Mouse (Mus musculus): Measurements from ENCODE around the gene Vmn1r38. TPM values are rescaled to one million over a fixed set of nuclear protein-coding genes. Genes with fewer than 3 reads are reported as not detected.
"Not testable (repeated sequence)": the region's sequence is repeated elsewhere in the genome, so short reads cannot be mapped to it uniquely, and the experiment has no call there.

The Vmn1r38 gene
- not detected in 2 replicates for polyA plus RNA-seq (2016; fragmentation: Nextera tagmentation; extraction: Ambion mirVana)

DNA sequence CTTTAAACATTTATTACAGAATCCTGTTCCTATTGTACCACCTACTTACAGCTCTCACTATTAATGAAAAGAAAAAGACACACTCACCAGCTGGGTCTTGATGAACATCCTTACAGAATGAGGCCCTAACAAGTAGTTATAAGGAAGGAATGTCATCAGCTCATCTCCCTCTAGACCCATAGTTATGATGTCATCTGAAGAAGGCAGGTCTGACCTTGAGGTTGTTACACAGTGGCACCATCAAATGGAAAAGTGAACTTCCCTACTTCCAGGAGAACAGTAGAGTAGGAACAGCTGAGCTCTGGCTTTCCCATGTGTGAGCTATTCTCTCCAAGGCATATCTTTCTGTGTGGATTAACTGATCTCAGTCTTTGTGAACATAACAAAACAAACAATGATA is at the start of gene Vmn1r38:
Gene Vmn1r38, minus strand, starts transcription at position 101 of the 400 bp plus-strand sequence.
- H3K9ac ChIP-seq; H3K27ac ChIP-seq; H3K9me3 ChIP-seq; ATAC-seq (ENCODE audit: low FRiP score); H3K4me1 ChIP-seq; H3K4me3 ChIP-seq (replicated peaks); H3K27me3 ChIP-seq; H3K4me2 ChIP-seq; H3K36me3 ChIP-seq (replicated peaks): not testable (repeated sequence)

DNA sequence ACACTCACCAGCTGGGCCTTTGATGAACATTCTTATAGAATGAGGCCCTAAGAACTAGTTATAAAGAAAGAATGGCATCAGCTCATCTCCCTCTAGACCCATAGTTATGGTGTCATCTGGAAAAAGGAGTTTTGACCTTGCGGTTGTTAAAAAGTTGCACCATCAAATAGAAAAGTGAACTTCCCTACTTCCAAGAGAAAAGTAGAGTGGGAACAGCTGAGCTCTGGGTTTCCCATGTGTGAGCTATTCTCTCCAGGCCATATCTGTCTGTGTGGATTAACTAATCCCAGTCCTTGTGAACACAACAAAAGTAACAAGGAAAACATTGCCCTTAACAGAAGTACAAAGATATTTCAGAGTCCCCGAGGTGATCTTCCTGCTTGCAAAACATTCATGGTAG is 28.1 kb upstream of the Vmn1r38 start, which contains the start of gene Vmn1r39:
Gene Vmn1r39, minus strand, starts transcription at position 101 of the 400 bp plus-strand sequence.
- H3K4me1 ChIP-seq = no peaks in the 10 kb centered on the region
- no peak within 1 kb of the TSS for H3K27ac ChIP-seq
- H3K4me3 ChIP-seq (replicated peaks) = no peak within 1 kb of the TSS
- H3K27me3 ChIP-seq = no peaks in the 10 kb centered on the region
- H3K36me3 ChIP-seq (replicated peaks) = no peaks in the 10 kb centered on the region
- no peak within 1 kb of the TSS for H3K9ac ChIP-seq
- no peak within 1 kb of the TSS for H3K4me2 ChIP-seq
- H3K9me3 ChIP-seq = no peaks in the 10 kb centered on the region
- 93% methylated on average over 2 of the region's 2 CpGs for WGBS
- ATAC-seq (ENCODE audit: low FRiP score) = no peak

DNA sequence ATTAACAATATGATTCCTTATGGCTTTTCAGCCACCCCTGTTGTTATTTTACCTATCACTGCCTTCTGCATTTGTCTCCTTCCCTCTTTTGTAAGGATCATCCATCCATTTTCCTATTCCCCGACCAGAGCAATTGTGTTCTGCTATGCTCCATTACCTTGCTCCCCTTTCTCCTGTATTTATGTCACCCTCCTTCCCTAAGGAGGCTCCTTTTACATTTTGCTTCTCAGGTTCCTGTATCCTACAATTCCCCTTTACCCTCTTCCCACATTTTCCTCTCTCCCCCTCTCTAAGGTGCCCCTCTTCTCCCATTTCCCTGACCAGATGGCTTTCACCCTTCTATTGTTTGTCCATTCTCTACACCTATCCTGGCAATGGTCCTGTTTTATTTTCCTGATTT is 23.9 kb upstream of the Vmn1r38 start:
- no peak overlapping the region for H3K4me3 ChIP-seq (replicated peaks)
- 56% methylated on average over 1 of the region's 1 CpGs for WGBS
- no peak for ATAC-seq (ENCODE audit: low FRiP score)

DNA sequence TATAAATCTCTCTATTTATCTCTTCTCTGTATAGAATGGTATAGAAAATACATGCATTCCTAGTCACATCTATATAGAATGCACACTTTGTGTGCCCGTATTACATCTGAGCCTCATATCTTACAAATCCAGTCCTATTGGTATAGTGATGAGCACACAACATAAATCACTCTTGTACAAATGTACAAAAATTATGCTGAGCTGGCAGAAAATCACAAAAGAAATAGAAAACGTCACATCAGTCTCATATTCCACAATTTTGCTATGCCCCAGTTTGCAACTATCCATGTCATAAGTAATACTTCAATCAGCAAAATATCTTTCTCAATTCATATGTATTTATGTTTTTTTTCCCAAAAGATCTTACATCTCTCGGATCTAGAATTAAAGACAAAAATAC is 23.3 kb upstream of the Vmn1r38 start:
- H3K36me3 ChIP-seq (replicated peaks) = no peaks in the 10 kb centered on the region
- H3K4me1 ChIP-seq = no peaks in the 10 kb centered on the region
- ATAC-seq (ENCODE audit: low FRiP score) = no peak
- no peak overlapping the region for H3K4me2 ChIP-seq
- no peak overlapping the region for H3K9ac ChIP-seq
- 85% methylated on average over 3 of the region's 3 CpGs for WGBS
- H3K9me3 ChIP-seq = no peaks in the 10 kb centered on the region
- no peak overlapping the region for H3K4me3 ChIP-seq (replicated peaks)
- H3K27me3 ChIP-seq = no peaks in the 10 kb centered on the region
- no peak overlapping the region for H3K27ac ChIP-seq

More for the DNA sequence above, 23.9 kb upstream of the Vmn1r38 start:
- Histone ChIP-seq H3K36me3 (replicated peaks) (no peaks in the 10 kb centered on the region), H3K4me1 (no peaks in the 10 kb centered on the region), H3K4me2 (no peak overlapping the region), H3K27me3 (no peaks in the 10 kb centered on the region), H3K27ac (no peak overlapping the region), H3K9me3 (no peaks in the 10 kb centered on the region), H3K9ac (no peak overlapping the region)

DNA sequence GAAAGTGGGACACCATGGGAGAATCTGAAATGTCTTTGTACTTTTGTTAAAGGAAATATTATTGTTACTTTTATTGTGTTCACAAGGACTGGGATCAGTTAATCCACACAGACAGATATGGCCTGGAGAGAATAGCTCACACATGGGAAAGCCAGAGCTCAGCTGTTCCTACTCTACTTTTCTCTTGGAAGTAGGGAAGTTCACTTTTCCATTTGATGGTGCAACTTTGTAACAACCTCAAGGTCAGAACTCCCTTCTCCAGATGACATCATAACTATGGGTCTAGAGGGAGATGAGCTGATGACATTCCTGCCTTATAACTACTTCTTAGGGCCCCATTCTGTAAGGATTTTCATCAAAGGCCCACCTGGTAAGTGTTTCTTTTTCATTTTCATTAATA is 53.3 kb downstream of the Vmn1r38 start, which contains the start of gene Vmn1r37:
Gene Vmn1r37, plus strand, starts transcription at position 301 of the 400 bp plus-strand sequence.
- not testable (repeated sequence) for H3K9ac ChIP-seq; H3K4me3 ChIP-seq (replicated peaks); H3K4me1 ChIP-seq; ATAC-seq (ENCODE audit: low FRiP score); H3K4me2 ChIP-seq; H3K27ac ChIP-seq; H3K27me3 ChIP-seq; H3K9me3 ChIP-seq; H3K36me3 ChIP-seq (replicated peaks)

Other genes with a start within 250 kb of the Vmn1r38 start
- 108 and 114 TPM in 2 replicates for gene Mad2l1, start 247.2 kb downstream of the Vmn1r38 start, polyA plus RNA-seq (2016; fragmentation: Nextera tagmentation; extraction: Ambion mirVana)
- 0.11 and 0.23 TPM in 2 replicates for gene Vmn1r32, start 222.5 kb downstream of the Vmn1r38 start, polyA plus RNA-seq (2016; fragmentation: Nextera tagmentation; extraction: Ambion mirVana)
- gene Vmn1r33, start 164.3 kb downstream of the Vmn1r38 start, polyA plus RNA-seq (2016; fragmentation: Nextera tagmentation; extraction: Ambion mirVana) = not detected in 2 replicates
- not detected in 2 replicates for gene Vmn1r34, start 138.7 kb downstream of the Vmn1r38 start, polyA plus RNA-seq (2016; fragmentation: Nextera tagmentation; extraction: Ambion mirVana)
- not detected in 2 replicates for gene Vmn1r35, start 96.7 kb downstream of the Vmn1r38 start, polyA plus RNA-seq (2016; fragmentation: Nextera tagmentation; extraction: Ambion mirVana)
- gene Vmn1r36, start 63.5 kb downstream of the Vmn1r38 start, polyA plus RNA-seq (2016; fragmentation: Nextera tagmentation; extraction: Ambion mirVana) = not detected in 2 replicates
- gene Vmn1r37, start 53.2 kb downstream of the Vmn1r38 start, polyA plus RNA-seq (2016; fragmentation: Nextera tagmentation; extraction: Ambion mirVana) = not detected in 2 replicates
- not detected in 2 replicates for gene Vmn1r39, start 28.0 kb upstream of the Vmn1r38 start, polyA plus RNA-seq (2016; fragmentation: Nextera tagmentation; extraction: Ambion mirVana)
- 31.8 and 34.4 TPM in 2 replicates for gene Gng12, start 113.8 kb upstream of the Vmn1r38 start, polyA plus RNA-seq (2016; fragmentation: Nextera tagmentation; extraction: Ambion mirVana)

Measured in forebrain, embryonic 12.5 days (tissue).